Mouse (Mus musculus) granulocyte monocyte progenitor cell, adult 5-6 weeks (primary cell): ENCODE measurements around the gene Nrf1. TPM values are rescaled to one million over a fixed set of nuclear protein-coding genes. Genes with fewer than 3 reads are reported as not detected.
A peak's percentile ranks its signal among the peaks of the same experiment; 100 is the strongest.

Experiments used
- ATAC-seq: replicated peaks from 2 replicates; pipeline ENCODE4 v1.8.0; 2016; ENCODE audit warnings: mild to moderate bottlenecking, moderate TSS enrichment, inconsistent platforms; ENCODE audit not compliant: poor library complexity, severe bottlenecking
- total RNA-seq, 2 experiments: library from RNA; stranded (forward) in 1 of 2; stranded (reverse) in 1 of 2; fragments of 200-712, 200-1000 nt in 1 of 2; fragments of >200 nt in 1 of 2; fragmentation: Nextera tagmentation in 1 of 2; gene quantifications; 2 replicates each; pipeline ENCODE4 v1.2.3; 2014 to 2017

The Nrf1 gene
- 44.7 and 45.4 TPM in 2 replicates for total RNA-seq (2014; fragmentation: Nextera tagmentation)
- 47.8 and 49.0 TPM in 2 replicates for total RNA-seq (2017)

DNA sequence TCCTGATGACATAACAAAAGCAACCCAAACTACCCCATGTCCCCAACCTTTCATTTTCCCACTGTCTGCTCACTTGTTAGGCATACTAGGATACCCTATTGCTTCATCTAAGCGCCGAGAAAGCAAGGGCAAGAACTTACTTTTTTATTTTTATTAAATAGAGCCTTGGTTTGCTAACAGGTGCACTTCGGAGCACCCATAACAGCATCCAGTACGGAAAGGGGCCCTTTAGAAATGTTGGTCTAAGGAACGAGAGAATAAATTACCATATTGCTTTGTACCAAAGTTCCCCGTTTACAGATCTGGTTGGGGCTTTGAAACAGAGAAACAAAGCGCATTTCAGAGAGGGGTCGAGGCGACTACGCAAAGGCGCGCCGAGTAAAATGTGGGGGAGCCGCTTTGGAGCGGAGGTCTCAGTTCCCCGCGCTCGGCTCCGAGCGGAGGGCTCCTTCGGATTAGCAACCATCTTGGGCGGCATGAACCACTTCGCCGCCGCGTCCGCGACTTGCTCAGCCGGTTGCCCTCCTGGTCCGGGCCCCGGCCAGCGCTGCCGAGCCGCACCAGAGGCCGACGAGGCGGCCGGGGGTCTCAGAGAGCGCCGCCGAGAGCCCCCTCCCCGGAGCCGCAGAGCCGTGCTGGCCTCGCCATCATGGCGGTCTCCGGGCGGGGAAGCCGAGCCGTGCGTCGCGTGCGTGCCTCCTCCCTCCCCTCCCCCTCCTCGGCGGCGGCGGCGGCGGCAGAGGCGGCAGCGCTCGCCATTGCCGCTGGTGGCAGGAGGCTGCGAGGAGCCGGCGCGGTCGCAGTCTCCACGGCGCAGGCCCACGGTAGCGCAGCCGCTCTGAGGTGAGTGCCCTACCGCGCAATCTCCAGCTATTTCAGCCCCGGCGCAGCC is at the start of gene Nrf1:
TSS of gene Nrf1 (plus strand) at position 718 of the 892 bp plus-strand sequence.
- peak; percentile 93 for ATAC-seq

DNA sequence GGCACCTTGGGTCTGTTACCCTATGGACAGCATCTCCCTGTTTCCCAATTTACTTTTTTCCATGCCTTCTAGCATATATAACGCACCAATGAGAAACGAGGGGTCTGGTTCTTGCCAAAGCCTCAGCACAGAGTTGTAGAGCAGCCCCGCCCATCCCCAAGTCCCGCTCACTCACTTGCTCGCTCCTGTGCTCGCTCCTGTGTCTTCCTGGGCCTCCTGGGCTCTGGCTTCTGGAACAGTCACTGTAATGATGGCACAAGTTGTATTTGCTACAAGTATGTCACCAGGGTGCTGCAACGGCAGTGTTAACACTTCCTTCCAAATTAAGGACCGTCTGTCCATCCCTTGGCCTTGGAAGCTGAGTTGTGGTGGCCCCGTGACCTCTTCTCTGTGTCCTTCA is 49.6 kb upstream of the Nrf1 start:
- no peak for ATAC-seq

GRCm38 (mm10) chr6:29998771-29999170 is 49.0 kb upstream of the Nrf1 start:
- ATAC-seq: peak; percentile 92

- ATAC-seq: no peak
Measured at GRCm38 (mm10) chr6:30002628-30003027, 45.2 kb upstream of the Nrf1 start.

- ATAC-seq: no peak
Measured at GRCm38 (mm10) chr6:30005851-30006250, 41.9 kb upstream of the Nrf1 start.

- no peak for ATAC-seq
Measured at GRCm38 (mm10) chr6:30009204-30009603, 38.6 kb upstream of the Nrf1 start.

DNA sequence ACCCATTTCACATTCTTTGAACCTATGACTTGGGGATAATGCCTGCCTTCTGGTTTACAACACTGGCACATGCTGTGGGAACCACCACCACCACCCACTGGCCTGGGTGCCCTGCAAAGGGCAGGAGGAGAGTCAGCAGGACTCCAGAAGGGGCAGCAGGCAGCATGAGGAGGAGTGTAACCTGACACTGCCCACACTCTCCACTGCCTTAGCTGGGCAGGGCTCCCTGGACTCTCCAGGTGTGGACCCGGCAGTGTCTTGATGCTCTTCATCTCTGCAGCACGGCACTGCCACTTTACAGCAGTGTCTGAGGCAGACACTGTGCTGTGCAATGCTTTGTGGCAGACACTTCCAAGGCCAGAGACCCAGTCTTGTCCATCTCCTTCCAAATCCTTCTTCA is 34.3 kb upstream of the Nrf1 start:
- ATAC-seq: no peak

GRCm38 (mm10) chr6:30014187-30014864 is 33.5 kb upstream of the Nrf1 start:
- no peak for ATAC-seq

- no peak for ATAC-seq
Measured at GRCm38 (mm10) chr6:30021241-30021640, 26.5 kb upstream of the Nrf1 start.

- ATAC-seq: no peak
Measured at GRCm38 (mm10) chr6:30021656-30022055, 26.1 kb upstream of the Nrf1 start.

- ATAC-seq: peak; percentile 74
Measured at GRCm38 (mm10) chr6:30026799-30027198, 21.0 kb upstream of the Nrf1 start.

DNA sequence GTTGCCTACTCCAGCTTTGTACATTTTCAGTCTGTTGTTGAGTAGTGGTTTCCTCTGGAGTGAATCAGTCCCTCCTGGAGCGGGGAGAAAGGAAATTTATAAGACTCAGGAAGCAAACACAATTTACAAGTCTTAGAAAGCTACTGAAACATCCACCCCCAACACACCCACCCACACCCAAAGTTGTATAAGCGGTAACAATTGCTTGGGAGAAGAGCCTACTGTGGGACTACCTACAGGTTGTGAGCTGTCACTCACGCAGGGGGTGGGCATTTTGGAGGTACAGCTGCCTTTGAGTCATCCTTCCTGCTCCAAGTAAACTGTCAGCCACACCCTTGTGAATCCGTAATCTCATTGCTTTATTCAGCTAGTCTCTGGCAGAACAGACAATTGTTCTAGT is 19.4 kb upstream of the Nrf1 start:
- no peak for ATAC-seq

DNA sequence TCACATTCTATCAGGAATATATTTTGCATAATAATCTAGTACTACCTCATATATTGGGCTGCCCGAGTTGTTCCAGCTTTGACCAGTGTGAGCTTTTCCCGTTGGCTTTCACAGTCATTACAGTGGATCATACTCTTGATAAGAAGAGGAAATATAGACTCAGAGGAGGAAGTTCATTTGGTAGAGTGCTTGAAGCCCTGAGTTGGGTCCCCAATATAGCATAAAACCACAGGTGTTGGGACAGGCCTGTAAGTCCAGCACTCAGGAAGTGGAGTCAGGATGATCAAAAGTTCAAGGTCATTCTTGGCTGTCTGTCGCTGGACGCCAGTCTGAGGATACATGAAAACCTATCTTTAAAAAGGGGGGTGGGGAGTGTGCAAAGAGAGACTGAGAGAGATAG is 12.7 kb upstream of the Nrf1 start:
- ATAC-seq: peak; percentile 100

DNA sequence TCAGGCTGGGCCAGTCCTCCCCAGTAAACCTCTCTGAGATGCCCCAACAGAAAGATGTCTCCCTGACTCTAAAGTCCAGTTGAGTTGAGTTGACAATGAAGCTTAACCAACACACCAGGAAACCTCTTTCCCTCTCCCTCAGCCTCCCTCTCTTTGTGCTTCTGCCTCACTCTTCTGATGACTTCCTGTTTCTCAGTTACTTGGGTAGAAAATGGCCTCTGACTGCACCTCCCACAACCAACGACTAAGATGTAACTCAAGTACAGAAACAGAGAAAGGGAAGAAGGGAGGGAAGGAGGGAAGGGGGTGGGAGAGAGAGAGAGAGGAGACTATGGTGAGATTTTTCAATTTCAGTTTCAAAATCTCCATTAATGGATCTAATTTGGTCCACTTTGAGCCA is 6.3 kb upstream of the Nrf1 start:
- ATAC-seq: peak; percentile 62

GRCm38 (mm10) chr6:30042483-30042882 is 5.3 kb upstream of the Nrf1 start:
- peak; percentile 78 for ATAC-seq

DNA sequence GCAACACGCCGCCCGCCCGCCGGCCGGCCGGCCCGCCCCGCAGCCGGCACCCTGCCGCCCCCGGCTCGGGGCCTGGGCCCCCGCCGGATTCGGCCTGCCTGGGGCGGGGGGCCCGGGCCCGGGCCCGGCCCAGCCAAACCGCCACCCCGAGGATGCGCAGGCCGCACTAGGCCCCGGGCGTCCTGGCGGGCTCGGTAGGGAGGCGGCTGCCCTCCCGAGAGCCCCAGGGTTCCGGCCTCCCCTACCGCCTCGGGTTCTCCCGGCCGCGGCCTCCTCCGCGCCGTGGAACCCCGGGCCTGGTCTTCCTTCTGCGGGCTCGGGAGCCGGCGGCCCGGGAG is 344 bp downstream of the Nrf1 start:
- ATAC-seq: peak; percentile 20

GRCm38 (mm10) chr6:30048501-30049353 is 939 bp downstream of the Nrf1 start:
- peak; percentile 28 for ATAC-seq

- peak; percentile 80 for ATAC-seq
Measured at GRCm38 (mm10) chr6:30053116-30053515, 5.3 kb downstream of the Nrf1 start.

DNA sequence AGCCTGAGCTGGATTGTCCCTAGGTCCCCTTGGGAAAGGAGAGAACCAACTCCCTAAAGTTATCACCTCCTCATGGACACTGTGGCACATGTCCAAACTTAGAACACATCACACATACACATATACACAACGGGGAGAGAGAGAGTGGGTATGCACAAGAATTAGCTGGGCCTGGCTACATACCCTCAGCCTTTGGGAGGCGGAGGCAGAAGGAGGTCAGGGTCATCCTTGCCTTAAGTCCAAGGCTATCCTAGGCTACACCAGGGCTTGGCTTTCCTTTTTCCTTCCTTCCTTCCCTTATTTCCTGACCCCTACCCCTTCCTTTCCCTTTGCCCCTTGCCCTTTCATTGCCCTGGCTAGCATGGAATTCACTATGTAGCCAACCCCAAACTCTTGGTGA is 14.8 kb downstream of the Nrf1 start:
- no peak for ATAC-seq

GRCm38 (mm10) chr6:30065369-30065768 is 17.6 kb downstream of the Nrf1 start:
- ATAC-seq: no peak

DNA sequence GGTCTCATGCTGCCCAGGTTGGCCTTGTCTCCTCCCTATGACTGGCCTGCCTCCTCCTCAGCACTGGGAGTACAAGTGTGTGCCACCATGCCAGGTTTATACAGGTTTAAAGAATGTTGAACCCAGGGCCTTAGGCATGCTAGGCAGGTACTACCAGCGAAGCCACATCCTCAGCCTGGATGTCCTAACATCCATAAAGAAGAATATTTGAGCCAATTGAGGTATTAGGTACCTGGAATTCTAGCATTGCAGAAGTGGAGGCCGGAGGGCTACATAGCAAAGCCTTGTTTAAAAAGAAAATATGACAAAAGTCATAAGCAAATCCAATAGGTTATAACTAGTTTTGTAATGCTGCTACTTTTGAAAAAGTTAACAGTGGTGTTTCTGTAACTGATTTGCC is 19.0 kb downstream of the Nrf1 start:
- ATAC-seq: no peak
